Mouse (Mus musculus) thymus, adult 2 months (tissue): ENCODE measurements at regions not wholly inside any gene's neighbourhood (a gene's known extent, or its start where the extent isn't known, plus 50 kb on each side); places are given as distances from the start of the nearest gene placed in this dataset.

Experiments
- CTCF ChIP-seq: fragments of 200-500 bp; IDR thresholded peaks from 2 replicates; pipeline ENCODE4 v1.5.1; 2012; ENCODE audit warnings: mild to moderate bottlenecking, control low read depth, low read length, moderate library complexity, borderline replicate concordance; ENCODE audit not compliant: control insufficient read depth, poor library complexity, insufficient read depth; ENCODE audit errors: extremely low read depth
- POLR2A ChIP-seq: fragments of 200-500 bp; IDR thresholded peaks from 2 replicates; pipeline ENCODE4 v1.6.1; 2012; ENCODE audit warnings: mild to moderate bottlenecking, low read length, control low read depth, moderate library complexity; ENCODE audit not compliant: control insufficient read depth, poor library complexity, insufficient read depth; ENCODE audit errors: extremely low read depth

DNA sequence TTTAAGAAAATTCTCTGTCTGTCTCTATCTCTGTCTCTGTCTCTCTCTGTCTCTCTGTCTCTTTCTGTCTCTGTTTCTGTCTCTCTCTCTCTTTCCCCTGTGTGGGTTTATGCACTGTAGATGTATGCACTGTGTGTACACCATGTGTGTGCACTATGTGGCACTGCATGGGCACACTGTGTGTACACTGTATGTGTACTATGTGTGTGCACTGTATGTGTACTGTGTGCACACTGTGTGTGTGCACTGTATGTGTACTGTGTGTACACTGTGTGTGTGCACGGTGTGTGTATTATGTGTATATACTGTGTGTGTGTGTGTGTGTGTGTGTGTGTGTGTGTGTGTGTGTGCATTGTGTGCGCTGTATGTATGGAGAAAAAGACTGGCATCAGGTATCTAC lies 281.5 kb upstream of the Dynlrb2 start:
- TF ChIP-seq CTCF: no peak
- no peak for TF ChIP-seq POLR2A
